Mouse (Mus musculus) left cerebral cortex, postnatal 14 days (tissue): ENCODE measurements at regions not wholly inside any gene's neighbourhood (a gene's known extent, or its start where the extent isn't known, plus 50 kb on each side); places are given as distances from the start of the nearest gene placed in this dataset.
"Not testable (repeated sequence)": the region's sequence is repeated elsewhere in the genome, so short reads cannot be mapped to it uniquely, and the experiment has no call there.

Experiments
- DNase-seq, 2 experiments: peaks; one replicate each; pipeline ENCODE4 v3.0.0; 2021 to 2022; ENCODE audit warnings: low spot score in 2 of 2, mixed read lengths in 1 of 2
- intact Hi-C: fragments of 180-260 bp; cut with DNase I; formaldehyde crosslinking; loops from one replicate; pipeline ENCODE4 v1.15.1; 2025

- intact Hi-C loops = no loop called here
- DNase-seq = no peak
These were observed 402.1 kb upstream of the Klhl29 start for GRCm38 (mm10) chr12:5777556-5777955.

GRCm38 (mm10) chr12:5771399-5771978 lies 396.0 kb upstream of the Klhl29 start:
- DNase-seq = no peak
- intact Hi-C loops = no loop called here

GRCm38 (mm10) chr12:5770531-5770930 lies 395.0 kb upstream of the Klhl29 start:
- intact Hi-C loops = no loop called here
- DNase-seq = no peak

GRCm38 (mm10) chr12:5764445-5765170 lies 389.1 kb upstream of the Klhl29 start:
- intact Hi-C loops = no loop called here
- no peak for DNase-seq

GRCm38 (mm10) chr12:5764026-5764425 lies 388.5 kb upstream of the Klhl29 start:
- no peak for DNase-seq
- intact Hi-C loops = no loop called here

- intact Hi-C loops = no loop called here
- no peak for DNase-seq
These were observed 386.9 kb upstream of the Klhl29 start for GRCm38 (mm10) chr12:5762306-5762927.

- DNase-seq = peak in 1 of 2 experiments; percentile 54
- intact Hi-C loops = no loop called here
These were observed 384.0 kb upstream of the Klhl29 start for GRCm38 (mm10) chr12:5759485-5759884.

- intact Hi-C loops = no loop called here
- DNase-seq = no peak
These were observed 382.3 kb upstream of the Klhl29 start for GRCm38 (mm10) chr12:5757766-5758165.

- intact Hi-C loops = no loop called here
- DNase-seq = no peak
These were observed 381.9 kb upstream of the Klhl29 start for GRCm38 (mm10) chr12:5757361-5757760.

- no peak for DNase-seq
- intact Hi-C loops = no loop called here
These were observed 378.3 kb upstream of the Klhl29 start for GRCm38 (mm10) chr12:5753831-5754230.

GRCm38 (mm10) chr12:5744086-5744709 lies 368.7 kb upstream of the Klhl29 start:
- no peak for DNase-seq
- intact Hi-C loops = no loop called here

GRCm38 (mm10) chr12:5736066-5736465 lies 360.6 kb upstream of the Klhl29 start:
- no peak for DNase-seq

GRCm38 (mm10) chr12:5734902-5735301 lies 359.4 kb upstream of the Klhl29 start:
- no peak for DNase-seq
- intact Hi-C loops = no loop called here

More at GRCm38 (mm10) chr12:5736066-5736465, 360.6 kb upstream of the Klhl29 start:
- intact Hi-C loops = no loop called here

- DNase-seq = no peak
- intact Hi-C loops = no loop called here
These were observed 347.6 kb upstream of the Klhl29 start for GRCm38 (mm10) chr12:5723113-5723512.

GRCm38 (mm10) chr12:5717527-5717926 lies 342.0 kb upstream of the Klhl29 start:
- DNase-seq, intact Hi-C loops: not testable (repeated sequence)

GRCm38 (mm10) chr12:5698778-5699454 lies 323.4 kb upstream of the Klhl29 start:
- DNase-seq = peak in 1 of 2 experiments; percentile 2
- intact Hi-C loops = no loop called here

- intact Hi-C loops = no loop called here
- DNase-seq = no peak
These were observed 306.7 kb upstream of the Klhl29 start for GRCm38 (mm10) chr12:5682182-5682581.

- DNase-seq, intact Hi-C loops: not testable (repeated sequence)
These were observed 302.6 kb upstream of the Klhl29 start for GRCm38 (mm10) chr12:5678126-5678525.

- DNase-seq = no peak
- intact Hi-C loops = no loop called here
These were observed 293.0 kb upstream of the Klhl29 start for GRCm38 (mm10) chr12:5668486-5668885.
